Mouse (Mus musculus) fibroblast of lung, adult 2 months (primary cell): ENCODE data around the gene Aamp.
"Not testable (repeated sequence)": the region's sequence is repeated elsewhere in the genome, so short reads cannot be mapped to it uniquely, and the experiment has no call there.

Experiments
- DNase-seq: peaks from one replicate; pipeline ENCODE4 v3.0.0-alpha.2; 2011; ENCODE audit warnings: low read depth

Aamp gene

DNA sequence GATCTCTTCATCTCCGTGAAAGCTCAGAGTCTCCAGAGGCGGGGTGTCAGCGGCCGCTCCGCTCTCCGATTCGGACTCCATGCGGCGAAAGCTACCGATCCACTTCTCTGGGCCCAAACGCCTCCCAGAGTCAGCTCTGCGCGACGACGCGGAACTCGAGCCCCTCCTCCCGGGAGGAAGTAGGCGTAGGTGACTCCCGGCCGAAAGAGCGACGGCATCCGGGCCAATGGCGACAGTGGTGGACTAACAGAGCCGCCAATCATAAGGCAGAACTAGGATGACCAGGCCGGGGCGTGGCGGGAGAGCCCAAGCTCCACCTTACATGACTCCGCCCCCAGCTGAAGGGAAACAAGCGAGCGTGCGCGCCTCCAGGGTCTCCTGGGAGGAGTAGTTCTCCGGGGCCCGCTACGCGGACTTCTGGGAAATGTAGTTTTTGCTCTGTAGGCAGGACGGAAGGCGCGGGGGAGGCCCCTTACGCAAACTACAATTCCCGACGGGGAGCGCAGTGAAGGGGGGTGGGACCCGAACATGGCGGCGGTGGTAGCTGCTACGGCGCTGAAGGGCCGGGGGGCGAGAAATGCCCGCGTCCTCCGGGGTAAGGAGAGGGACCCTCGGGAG, at the start of gene Aamp, which contains the start of gene Pnkd:
Gene Aamp (minus strand): TSS at position 196 of the 618 bp plus-strand sequence.
Gene Pnkd (plus strand): TSS at position 388 of the 618 bp plus-strand sequence.
- DNase-seq: peak; percentile 100

DNA sequence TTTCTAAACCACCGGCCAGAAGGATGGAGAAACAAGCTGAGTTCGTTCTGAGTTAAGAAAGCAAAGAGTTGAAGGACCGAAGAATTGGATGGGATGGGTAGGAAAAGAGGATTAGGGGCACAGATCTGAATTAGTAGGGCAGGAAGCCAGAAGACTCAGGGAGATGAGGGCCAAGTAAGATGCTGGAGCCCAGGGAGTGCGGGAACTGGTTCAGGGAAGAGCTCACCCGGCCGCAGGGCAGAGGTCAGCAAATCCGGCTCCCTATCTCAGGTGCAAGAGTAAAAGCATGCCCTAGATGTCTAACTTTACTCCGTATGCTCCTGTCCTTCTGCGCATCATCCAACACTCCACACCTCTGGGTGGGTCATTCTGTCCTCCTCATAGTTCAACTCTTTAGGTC, 48.4 kb upstream of the Aamp start:
- no peak for DNase-seq

DNA sequence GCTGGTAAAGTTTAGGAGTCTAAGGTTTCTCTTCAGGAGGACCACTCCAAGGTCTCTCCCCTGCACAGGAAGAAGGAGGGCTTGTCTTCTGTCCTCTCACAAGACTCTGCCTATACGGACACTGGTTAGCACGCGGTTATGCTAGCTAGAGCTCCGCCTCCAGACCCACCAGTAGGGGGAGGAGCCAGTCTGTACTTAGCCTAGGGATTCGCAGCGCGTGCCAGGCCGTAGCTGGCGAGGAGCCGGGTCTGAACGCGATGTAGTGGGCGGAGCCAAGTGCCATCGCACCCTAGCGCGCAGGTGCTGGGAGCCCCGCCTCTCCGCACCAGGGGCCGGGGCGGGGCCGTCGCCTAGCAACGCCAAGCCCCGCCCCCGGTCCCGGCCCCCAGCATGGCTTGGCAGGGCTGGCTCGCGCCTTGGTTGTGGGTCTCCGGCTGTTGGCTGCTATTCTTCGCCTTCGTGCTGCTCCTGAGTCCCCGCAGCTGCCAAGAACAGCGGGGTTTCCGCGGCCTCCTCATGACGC, 47.8 kb upstream of the Aamp start:
- DNase-seq: peak; percentile 76

DNA sequence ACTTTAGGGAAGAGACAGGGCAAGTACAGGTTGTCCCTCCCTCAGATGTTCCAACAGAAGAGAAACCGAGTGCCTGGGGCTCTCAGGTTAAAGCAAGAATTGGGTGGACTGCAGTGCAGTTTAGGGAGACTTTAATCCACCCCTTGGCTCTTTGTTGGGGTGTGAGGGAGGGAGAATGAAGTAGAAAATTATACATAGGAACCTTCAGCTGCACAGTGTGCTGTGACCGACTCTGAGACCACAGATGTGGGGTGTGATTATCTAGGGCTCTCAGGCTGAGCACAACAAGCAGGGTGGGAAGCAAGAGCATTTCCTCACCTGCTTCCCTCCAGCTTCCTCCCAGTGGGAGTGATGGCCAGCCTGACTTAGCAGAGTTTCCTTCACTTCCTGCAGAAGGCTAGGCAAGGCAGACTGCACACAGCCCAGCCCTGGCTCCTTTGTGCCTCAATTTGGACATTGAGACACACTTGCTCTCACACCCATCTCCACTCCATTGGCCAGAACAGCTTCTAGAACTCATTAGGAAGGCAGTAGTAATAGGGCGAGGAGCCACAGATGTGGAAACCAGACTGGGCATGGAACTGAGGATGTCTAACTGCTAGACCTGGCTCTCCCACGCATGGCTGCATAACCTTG, 46.6 kb upstream of the Aamp start:
- no peak for DNase-seq

DNA sequence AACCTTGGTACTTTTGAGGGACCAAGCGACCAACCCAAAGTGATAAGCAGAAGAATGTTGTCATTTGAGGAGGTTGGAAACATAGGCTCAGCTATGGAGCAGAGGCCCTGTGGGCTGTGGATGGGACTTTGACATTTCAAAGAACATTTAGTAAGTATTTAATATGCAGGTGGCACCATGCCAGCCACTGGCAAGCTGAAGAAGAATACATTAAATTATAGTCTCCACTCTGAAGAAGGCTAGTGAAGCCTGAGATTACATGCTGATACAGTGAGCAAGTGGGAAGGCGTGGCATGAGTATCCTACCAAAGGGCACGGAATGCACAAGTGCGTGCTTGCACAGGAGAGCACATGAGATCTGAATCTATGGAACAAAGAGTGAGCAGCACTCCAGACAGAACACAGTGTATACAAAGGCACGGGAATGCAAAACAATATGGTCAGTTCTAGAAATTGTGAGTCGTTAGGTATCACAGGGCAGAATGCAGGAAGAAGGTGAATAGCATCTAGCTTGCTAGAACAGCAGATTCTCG, 45.4 kb upstream of the Aamp start:
- no peak for DNase-seq

DNA sequence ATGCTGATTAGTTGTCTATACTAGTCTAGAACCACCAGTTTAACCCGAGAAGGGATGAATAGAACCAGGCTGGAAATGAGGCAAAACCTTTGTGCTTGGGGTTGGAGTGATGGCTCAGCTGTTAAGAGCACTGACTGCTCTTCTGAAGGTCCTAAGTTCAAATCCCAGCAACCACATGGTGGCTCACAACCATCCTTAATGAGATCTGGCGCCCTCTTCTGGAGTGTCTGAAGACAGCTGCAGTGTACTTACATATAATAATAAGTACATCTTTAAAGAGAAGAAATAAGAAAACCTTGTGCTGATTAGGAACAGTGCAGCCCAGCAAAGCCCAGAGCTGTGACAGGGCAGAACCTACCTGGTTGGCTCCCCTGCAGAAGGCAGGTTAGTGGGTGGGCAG, 42.4 kb upstream of the Aamp start:
- DNase-seq: not testable (repeated sequence)

DNA sequence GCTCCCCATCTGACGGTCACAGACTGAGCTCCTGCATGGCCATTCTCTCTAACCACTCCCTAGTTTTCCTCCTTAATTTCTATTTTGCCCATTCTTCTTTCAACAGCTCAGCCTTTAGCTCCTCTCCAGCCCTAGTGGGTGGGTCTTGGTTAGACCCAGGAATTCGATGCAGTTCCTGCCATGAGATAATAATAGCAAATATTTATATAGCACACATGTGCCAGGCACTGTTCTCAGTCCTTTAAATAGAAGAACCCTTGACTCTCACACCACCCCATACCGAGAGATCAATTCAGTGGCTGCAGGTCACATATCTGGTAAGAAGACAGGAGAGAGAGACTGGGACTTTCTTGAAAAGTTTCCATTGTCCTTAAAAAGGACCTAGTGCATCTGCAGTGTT, 36.9 kb upstream of the Aamp start:
- DNase-seq: no peak

DNA sequence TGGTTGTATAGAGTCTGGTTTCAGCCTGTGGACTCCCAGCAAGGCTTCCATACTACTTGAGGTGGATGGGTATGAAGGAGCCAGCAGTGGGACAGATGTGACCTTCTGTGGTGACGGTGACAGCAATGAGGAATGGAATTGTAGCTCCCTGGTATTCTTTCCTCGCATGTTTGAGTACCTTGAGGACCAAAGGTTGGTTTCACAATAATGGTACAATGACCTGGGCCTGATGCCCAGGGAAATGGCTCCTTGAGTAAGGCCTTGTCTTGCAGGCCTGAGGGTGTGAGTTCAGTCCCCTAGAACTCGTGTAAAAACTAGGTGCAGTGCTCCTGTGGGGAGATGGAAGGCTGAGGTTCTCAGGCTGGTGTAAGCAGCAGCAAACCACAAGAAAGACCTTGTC, 34.2 kb upstream of the Aamp start:
- DNase-seq: no peak

DNA sequence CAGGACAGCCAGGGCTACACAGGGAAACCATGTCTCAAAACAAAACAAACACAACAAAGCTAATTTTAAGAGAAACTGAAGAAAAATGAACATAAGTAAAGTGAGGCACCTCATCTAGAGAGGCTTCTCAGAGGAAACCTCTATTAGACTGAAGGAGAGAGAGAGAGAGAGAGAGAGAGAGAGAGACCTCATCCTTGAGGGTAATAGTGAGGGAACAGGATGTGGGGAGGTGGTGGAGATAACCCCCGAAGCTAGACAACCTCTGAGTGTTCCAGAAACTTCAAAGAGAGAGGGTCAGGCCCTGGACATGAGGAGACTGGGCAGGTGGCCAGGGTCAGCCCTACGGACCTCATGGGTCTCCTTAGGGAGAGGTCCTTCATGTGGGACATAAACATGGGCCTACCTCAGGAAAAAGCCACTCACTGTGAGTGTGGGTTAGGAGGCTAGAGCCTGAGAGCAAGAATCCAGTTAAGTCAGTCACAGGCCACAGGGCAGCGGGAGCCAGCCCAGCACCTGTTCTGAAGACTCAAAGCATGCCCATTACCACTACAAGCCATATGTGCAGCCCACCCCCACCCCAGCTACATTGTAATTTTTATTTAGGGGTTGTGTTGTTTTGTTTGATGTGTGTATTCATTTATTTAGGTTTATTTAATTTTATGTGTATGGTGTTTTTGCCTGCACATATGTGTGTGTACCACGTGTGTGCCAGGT, 31.7 kb upstream of the Aamp start:
- DNase-seq: no peak

DNA sequence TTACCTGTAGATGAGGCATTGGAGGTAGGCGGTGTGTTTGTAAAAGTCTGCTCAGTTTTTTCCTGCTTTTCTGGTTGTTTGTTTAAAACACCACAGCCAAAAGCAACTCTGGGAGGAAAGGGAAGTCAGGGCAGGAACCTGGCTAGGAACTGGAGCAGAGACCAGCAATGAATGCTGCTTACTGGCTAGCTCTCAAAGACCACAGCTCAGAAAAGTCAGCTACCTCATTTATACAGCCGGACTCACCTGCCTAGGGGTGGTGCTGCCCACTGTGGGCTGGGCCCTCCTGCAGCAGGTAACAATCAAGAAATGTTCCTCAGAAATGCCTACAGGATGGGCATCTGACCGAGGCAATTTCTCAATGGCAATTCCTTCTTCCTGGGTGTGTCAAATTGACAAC, 30.3 kb upstream of the Aamp start:
- DNase-seq: no peak

DNA sequence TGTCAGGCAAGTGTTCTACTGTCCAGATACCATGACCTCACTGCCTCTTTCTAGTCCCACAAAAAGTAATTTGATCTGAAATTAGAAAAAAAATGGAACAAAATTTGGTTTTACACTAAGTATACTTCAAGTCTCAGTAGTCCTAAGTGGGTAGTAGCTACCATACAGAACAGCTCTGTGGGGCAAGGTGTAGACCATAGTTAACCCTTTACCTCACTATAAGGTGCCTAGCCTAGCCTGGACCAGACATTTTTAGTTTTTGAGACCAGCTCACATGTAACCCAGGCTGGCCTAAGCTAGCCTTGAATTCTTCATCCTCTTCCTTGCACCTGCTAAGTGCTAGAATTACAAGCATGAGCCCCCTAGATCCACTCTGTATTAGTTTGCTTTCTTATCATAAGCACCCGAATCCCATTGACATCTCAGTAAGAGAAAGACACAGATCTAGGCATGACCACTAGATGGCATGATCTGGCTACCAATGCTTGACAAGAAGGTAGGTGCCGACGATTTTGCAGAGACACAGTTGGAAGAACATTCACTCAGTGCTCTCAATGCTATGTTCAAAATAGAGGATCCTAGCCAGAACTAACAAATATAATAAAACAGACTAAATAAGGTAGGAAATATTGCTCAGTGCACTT, 28.6 kb upstream of the Aamp start:
- no peak for DNase-seq

DNA sequence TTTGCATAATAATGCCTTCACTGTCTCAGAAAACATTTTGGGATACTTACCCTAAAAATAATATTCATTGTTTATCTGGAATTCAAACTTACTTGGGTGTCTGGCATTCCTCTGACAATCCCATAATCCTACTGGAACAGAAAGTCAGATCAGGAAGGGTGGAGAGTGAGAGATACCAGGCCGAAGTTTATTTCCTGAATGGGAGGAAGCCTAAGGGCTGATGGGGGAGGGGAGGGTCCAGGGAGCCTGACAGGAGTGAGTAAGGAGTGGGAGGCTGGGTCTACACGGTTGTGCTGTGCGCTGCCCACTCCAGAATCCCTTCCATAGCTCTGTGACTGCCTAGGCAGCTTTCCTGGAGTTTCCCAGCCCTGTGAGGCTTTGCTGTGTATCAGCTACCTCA, 25.2 kb upstream of the Aamp start:
- DNase-seq: no peak

DNA sequence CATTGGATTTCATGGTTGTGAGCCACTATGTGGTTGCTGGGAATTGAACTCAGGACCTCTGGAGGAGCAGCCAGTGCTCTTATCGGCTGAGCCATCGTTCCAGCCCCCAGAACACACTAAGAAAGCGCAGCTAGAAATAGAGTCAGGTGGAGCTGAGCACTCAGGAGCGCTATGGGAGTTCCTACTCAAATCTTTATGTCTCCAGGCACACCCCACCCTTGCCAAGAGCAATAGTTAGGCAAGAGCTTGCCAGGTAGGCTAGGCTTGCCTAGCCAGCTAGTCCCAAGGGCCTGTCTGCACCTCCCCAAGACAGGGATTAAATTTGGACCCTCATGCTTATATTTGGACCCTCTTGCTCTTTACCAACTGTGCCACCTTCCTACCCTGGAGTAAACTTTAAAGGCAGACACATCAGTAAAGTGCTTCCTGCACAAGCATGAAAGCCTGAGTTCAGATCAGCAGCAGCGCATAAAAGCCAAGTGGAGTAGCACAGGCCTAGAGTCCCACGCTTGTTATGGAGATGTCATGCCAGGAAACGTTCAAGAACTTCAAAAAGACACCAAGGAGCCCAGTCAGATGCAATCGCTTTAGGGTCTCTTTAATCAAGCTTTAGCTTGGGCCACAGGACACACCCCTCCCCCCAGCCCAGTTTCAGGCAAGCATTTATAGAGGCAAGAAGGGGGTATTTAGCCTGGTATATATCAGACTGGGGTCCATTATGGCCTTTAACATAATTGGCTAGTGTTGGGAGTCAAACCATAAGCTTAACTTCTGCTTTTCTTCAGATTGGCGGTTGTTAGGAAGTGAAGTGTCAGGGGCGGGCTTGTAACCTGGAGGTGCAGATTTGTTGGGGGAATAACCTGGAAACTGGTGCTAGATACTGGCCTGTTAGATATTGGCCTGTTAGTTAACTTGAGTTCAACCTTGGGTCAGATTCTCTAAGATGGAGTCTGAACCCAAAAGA, 23.7 kb upstream of the Aamp start:
- DNase-seq: no peak

DNA sequence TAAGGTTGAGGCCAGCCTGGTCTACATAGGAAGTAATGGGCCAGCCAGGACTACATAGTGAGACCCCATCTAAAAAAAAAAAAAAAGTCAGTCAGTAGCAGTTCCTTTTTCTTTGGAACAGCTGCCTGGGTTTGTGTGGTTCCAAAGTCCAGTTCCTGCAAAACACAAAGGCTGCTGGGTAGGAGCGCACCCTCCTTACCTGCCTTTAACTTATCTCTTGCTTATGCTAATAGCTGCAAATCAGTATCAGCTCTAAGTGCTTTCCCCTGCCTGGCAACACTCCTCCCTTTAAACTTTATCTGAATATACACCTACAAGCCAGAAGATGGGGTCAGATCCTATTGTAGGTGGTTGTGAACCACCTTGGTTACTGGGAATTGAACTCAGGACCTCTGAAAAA, 22.6 kb upstream of the Aamp start:
- DNase-seq: no peak

DNA sequence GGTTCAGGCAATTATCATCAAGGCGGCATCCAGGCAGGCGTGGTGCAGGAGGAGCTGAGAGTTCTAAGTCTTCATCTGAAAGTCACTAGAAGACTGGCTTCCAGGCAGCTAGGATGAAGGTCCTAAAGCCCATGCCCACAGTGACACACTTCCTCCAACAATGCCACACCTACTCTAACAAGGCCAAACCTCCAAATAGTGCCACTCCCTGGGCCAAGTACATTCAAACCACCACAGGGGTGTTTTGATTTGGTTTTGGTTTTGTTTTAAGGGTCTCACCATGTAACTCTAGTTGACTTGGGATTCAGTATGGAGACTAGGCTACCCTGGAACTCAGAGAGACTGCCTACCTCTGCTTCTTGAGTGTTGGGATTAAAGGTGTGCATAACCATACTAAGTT, 21.0 kb upstream of the Aamp start, which contains the start of gene Tmbim1:
Gene Tmbim1 (minus strand): TSS at position 101 of the 400 bp plus-strand sequence.
- no peak for DNase-seq

DNA sequence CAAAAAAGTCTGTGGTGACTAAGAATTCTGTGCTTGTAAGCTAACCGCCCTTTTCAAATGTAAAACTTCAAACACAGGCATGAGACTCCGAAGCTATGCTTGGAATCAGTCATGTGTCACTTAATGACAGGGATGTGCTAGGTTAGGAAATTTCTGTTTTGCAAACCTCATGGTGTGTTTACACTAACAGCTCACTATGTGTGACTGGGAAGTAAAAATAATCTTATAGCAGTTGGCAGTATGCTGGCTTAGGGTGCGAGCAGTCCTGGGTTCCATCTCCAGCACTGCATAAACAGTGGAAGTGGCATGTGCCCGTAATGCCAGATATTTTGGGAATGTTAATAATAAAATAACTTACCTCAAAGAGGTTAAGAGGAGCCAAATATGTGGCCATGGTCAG, 20.4 kb upstream of the Aamp start:
- DNase-seq: no peak

DNA sequence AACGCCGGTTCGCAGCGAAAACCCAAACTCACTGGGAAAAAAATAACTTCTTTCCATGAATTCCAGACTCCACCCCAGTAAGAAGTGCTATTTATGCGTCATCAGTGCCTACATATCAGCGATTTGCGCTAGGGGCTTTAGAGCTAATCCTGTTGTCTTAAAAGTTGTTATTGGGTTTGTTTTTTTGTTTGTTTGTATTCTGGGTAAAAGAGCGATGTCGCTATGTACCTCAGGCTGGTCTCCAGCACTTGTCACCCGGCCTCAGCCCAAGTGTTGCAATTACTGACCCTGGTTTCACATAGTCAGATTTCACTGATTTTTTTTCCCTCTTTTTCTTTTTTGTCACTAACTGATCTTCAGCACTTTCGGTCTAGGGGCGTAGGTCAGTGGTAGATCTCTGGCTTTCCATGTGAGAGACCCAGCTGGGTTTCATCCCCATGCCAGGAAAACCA, 19.8 kb upstream of the Aamp start:
- no peak for DNase-seq

DNA sequence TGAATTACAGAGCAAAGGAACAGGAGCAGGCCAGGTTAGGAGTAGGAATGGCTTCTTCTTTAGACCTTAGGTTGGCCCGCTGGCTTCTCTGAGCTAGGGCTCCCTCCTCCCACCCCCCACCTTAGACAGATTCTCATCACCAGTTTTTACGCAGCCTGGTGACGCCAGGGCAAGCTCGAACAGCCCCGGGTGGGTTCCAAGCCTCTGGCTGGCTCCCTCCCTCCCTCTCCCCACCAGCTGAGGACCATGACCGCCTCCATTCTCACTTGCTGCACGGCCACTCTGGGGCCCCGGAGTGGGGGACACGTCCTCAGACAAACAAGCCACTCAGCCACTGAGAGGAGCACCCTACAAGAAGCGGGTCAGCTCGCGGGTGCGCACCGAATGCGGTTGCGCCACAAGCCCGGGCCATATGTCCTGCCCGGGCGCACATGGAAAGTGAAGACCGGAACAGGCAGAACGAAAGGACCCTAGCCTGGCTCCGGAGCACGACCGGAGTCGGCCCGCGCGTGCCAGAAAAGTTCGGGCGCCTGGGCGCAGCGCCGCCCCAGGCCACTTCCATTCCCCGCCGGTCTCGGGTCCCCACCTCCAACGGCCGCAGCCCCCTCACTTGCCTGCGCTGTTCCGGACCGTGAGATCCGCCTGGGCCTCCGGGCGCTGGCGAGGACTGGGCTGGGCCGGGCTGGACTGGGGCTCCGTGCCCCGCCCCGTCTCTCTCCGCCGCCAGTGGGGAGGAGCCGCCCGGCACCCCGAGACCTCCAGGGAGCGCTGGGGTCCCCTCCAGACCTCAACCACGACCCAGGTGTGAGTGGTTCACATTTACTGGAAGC, 19.2 kb upstream of the Aamp start:
- DNase-seq: no peak

DNA sequence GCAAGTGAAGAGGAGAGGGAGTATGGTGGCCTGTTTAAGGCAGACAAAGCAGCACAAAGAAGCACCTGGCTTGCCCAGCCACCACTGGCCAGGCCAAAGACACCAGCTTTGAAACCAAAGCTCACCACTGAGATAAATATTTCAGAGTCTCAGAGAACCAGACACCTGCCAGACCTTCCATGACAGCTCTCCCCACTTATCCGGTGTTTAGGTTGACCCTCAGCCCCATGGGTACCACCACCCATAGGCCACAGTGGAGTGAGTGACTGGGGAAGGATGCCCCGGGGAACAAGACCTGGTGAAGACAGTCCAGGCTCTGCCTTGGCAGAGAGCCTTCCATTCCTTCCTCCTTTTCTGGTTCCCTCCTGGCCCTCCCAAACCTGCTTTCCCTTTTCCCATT, 18.3 kb upstream of the Aamp start:
- no peak for DNase-seq

DNA sequence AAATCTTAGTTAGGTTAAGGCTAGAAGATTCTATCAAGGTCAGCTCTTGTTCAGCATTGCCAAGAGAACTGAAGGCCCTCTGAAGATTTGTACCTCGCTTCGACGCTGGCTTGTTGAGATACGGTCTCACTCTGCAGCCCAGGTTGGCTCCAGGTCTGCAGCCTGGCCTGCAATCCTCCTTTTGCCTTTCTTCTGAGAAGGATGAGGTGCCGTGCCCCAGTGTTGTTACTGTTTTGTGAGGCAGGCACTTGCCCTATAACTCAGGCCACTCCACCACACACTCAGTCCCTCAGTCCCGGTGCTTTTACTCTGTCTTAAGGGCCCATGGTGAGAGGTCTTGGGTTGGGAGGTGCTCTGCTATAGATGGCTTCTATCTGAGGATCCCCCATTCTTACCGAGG, 17.7 kb upstream of the Aamp start:
- no peak for DNase-seq
